Mouse (Mus musculus) cortical plate, adult 2 months (tissue): Measurements from ENCODE around the gene Cacna2d3.

Experiments used
- CTCF ChIP-seq: fragments of 200-500 bp; IDR thresholded peaks from 2 replicates; pipeline ENCODE4 v1.5.1; 2011; ENCODE audit warnings: mild to moderate bottlenecking, control low read depth, low read length; ENCODE audit not compliant: insufficient read depth; ENCODE audit errors: extremely low read depth
- POLR2A ChIP-seq: fragments of 200-500 bp; IDR thresholded peaks from 2 replicates; pipeline ENCODE4 v1.6.1; 2011; ENCODE audit warnings: mild to moderate bottlenecking, low read length, control low read depth; ENCODE audit not compliant: insufficient read depth; ENCODE audit errors: extremely low read depth

GRCm38 (mm10) chr14:28886661-28887060, 835.0 kb downstream of the Cacna2d3 start:
- no peak for TF ChIP-seq CTCF
- TF ChIP-seq POLR2A: no peak
